Mouse (Mus musculus): ENCODE data around the gene Vps13d.

DNA sequence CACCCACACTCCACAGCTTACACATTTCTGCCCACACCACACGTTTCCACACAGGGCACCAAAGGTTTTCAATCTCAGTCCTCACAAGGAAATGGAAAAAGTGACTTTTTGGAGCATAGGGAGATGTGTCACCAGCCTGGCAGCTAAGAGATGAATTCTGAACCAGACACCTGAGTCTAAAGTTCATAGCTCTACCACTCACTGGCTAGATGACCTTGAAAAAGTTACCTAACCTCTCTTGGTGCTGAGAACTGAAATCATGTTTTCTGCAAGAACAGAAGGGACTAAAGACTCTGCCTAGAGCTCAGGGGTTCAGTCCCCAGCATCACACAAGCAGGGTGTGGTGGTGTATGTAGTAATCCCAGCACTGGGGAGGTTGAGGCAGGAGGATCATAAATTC is 25.2 kb upstream of the Vps13d start:
- no peak for TF ChIP-seq CTCF (IDR thresholded peaks at IDR 0.05; ENCODE audit: insufficient read depth, low read depth, low read length)
- no peak for TF ChIP-seq POLR2A (IDR thresholded peaks at IDR 0.05; ENCODE audit: insufficient read depth, low read depth, low read length)
